Mouse (Mus musculus) ZHBTc4 (cell line): ENCODE measurements around the gene Vps36.

Source experiments
- DNase-seq: peaks from one replicate; pipeline ENCODE4 v3.0.0-alpha.2; 2011; ENCODE audit warnings: low read depth, low spot score

Vps36 gene

DNA sequence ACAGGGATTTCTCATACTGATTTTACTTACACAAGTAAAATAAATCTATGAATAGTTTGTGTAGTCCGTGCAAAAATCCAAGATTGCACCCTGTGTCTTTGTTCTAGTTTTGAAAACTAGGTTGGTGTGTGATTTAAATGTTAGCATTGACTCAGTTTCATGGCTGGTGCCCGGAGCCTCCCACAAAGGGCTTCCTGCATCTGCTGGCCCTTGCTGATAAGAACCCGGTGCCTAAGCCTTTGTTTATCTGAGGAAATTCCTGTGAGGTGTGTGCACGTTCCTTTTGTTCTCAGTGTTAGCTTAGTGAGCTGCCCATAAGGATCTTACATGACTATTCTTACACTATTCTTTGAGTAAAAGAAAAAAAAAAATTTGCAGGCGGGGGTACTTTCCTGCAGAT lies 16.4 kb downstream of the Vps36 start:
- no peak for DNase-seq

DNA sequence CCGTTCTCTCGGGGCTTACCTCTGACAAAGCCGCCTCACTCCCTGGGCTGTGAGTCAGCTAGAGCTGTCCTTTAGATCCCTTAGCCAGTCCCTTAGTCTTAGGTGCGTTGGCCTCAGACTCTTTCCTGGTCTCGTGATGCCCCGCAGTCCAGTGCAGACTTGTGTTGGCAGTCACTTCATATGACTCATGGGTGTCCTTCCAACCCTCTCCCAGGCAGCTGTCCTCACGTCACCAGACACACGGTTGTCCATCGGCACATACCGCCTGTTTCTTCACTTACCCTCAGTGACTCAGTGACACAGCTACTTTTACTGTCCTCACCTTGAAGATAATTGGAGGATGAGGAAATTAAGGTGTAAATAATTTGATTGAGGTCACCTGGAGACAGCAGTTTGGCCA lies 22.2 kb downstream of the Vps36 start:
- DNase-seq: no peak

- no peak for DNase-seq
Observed at GRCm38 (mm10) chr8:22226361-22226760, 33.8 kb downstream of the Vps36 start.

DNA sequence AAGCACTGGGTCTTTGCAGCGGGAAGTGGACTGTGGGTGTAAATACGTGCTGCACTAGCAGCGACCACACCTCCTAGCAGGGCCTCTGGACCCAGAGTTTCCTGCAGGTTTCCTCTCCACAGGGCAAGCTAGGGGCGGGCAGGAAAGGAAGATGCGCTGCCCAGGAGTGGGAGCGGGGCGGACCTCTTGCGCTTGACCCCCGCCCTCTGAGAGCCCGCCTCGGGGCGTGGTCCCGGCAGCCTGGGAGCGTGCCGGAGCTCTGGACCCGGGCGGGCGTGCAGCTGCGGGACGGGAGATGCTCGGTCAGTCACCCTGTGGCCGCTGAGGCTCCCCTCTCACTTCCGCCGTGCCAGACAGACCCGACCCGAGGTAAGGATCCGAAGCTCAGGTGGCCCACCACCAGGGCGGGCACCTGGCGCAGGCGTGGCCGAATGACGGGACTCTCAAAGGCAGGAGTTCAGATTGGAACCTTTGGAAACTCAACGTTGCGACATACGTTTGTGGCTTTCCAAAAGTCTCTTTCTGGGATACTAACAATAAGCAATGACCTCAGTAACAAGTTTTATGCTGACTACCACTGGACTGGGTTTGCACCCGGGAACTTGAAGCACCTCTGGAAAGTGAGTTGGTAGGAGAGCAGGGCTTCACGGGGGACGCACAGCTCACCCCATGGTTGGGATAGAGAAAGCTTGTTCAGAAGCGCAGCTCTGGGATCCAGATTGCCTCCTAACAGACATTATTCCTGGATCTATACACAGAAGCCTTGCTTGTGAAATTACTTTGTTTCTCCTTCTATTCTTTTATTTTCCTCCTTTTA lies 34.7 kb downstream of the Vps36 start, which contains the start of gene Thsd1:
TSS of gene Thsd1 (plus strand) at position 253 of the 817 bp plus-strand sequence.
- DNase-seq: peak; percentile 81

DNA sequence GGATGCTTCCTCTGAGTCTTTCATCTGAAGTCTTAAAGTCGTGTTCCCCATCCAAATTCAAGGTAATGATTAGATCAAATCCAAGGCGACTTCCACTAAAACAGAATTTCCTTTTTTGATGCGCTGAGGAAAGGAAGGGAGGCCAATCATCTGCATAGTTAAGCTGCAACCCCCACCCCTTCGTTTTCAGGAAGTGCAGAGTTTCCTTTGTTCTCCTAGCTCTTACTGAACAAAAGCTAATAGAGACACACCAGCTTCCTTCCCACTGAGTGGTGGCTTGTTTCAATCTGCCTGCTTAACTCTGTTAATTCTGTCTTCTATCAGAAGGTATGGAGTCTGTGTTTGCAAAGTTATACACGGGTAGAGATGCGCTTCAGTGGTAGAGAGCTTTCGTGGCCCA lies 36.0 kb downstream of the Vps36 start:
- peak; percentile 44 for DNase-seq

DNA sequence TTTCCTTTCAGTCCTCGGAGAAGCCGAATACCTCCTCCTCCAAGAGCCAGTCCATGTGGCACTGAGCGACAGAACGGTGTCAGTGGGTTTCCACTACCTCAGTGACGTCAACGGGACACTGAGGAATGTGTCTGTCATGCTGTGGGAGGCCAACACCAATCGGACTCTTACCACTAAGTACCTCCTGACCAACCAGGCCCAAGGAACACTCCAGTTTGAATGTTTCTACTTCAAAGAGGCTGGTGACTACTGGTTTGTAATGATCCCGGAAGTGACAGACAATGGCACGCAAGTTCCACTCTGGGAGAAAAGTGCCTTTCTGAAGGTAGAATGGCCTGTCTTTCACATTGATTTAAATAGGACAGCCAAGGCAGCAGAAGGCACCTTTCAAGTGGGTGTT lies 50.4 kb downstream of the Vps36 start:
- peak; percentile 67 for DNase-seq

DNA sequence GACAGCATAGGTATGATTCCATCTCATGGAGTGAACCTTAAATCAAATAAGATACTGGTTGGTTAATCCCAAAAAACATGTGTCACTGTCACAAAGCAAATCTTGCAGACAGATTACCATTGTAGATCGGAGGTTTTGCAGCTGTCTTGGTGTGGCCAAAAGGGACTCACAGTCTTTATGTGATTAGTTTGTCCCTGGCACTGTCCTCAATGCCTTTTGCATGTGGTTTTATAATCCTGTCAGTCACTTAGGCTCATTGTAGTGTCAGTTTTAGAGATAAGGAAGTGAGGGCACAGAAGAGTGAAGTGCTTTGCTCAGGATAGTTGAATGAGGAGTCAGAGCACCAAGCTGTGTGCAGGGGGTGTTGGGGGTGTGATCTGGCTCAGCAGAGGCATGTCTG lies 53.1 kb downstream of the Vps36 start:
- DNase-seq: no peak

GRCm38 (mm10) chr8:22247956-22248355 lies 55.3 kb downstream of the Vps36 start:
- DNase-seq: no peak

DNA sequence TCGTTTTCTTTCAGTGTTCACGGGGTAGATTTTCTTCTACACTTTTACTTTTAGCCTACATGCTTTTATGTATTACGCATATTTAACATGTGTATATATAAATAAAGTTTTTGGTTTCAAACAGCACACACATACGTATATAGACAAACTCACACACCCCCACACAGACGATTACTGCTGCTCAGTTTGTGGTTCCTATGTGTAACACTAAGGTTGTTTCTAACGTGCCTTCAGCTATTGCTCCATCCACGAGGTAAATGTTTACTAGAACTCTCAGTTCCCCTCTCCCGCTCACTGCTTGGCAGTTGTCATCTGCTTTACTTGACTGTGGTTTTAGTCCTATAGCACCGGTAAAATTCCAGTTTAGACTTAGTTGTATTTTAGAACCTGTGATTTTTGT lies 56.5 kb downstream of the Vps36 start:
- DNase-seq: no peak

DNA sequence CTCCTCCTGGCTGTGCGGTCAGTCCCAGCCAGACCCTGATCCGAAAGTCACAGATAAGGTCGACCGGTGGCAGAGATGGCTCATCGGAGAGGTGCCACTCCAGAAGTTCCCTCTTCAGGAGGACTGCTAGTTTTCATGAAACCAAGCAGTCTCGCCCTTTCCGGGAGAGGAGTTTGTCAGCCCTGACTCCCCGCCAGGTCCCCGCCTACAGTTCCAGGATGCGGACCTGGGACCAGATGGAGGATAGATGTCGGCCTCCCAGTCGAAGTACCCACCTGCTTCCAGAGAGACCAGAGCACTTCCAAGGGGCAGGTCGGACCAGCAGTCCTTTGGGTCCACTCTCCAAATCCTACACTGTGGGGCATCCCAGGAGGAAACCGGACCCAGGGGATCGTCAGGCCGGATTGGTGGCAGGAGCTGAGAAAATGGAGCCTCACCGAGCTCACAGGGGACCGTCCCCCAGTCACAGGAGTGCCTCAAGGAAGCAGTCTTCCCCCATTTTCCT lies 66.4 kb downstream of the Vps36 start:
- peak; percentile 16 for DNase-seq

GRCm38 (mm10) chr8:22259531-22259930 lies 66.9 kb downstream of the Vps36 start:
- DNase-seq: peak; percentile 24

- peak; percentile 28 for DNase-seq
Observed at GRCm38 (mm10) chr8:22260091-22260722, 67.6 kb downstream of the Vps36 start.

DNA sequence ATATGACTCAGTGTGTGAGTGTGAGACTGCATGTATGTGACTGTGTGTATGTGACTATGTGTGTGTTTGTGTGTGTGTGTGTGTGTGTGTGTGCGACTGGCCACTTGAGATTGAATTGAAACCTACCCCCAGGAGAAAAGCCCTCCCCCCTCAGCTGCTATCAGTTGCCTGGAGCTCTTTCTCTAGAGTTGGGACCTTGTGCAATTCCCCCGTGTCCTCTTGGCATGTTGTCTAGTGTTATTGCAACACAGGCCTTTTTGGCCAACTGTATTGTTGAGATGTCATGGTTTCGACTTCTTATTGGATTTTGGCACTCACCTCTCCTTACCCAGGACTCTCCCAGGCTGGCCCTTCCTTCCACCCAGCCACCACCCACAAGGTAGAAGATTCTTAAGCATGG lies 69.7 kb downstream of the Vps36 start:
- no peak for DNase-seq

GRCm38 (mm10) chr8:22264292-22264691 lies 71.7 kb downstream of the Vps36 start:
- DNase-seq: no peak

DNA sequence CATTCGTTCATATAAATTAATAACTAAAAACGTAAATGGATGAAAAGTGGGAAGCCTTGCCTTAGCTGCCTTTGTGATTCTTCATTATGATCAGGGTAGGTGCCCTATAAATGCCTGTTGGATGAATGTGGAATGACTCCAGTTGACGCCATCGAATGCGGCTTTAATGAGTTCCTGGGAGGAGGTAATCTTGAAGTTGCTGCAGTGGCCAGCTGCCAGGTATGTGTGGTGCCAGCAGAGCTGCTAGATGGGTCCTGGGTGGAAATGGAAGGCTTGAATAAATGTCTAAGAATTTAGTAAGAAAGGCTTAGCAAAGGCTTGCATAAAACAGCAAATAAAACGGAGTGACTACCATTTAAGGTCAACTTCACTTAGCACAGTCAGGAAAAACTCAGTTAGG lies 72.2 kb downstream of the Vps36 start:
- no peak for DNase-seq

DNA sequence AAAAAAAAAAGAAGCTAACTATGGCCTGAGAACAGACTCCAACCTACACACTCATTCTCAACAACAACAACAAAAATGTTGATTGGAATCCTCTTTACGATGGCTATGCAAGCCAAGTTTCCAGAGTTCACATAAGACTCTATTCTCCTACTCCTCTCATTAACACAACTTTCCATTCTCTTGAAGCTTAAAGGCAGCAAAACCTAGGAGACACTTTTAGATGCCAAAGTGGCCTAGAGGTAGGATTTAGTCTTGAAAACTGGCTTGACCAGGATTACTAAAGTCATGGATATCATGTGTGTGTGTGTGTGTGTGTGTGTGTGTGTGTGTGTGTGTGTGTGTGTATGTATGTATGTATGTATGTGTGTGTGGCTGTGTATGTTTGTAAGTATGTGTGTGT lies 72.6 kb downstream of the Vps36 start:
- no peak for DNase-seq

DNA sequence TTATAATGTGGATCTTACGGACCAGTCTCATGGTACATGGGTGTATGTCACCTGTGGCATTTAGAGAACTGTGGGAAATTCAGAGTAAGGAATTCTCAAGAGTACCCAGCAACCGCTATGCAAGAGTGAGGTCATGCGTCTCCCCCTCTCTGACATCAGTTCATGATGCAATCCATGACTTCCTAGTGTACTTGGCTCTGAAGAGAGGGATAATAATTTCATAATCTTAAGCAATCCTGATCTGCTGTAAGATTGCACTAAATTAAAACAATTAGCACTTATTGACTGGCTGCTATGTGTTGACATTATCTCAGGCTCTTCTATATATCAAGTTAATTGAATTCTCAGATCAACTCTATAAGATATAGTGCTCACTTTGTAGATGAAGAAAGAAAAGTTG lies 74.2 kb downstream of the Vps36 start:
- DNase-seq: no peak
